Mouse (Mus musculus): ENCODE data around the gene Nxph3.
"Not testable (repeated sequence)": the region's sequence is repeated elsewhere in the genome, so short reads cannot be mapped to it uniquely, and the experiment has no call there.

Nxph3 gene

GRCm38 (mm10) chr11:95517162-95517561 lies 2.8 kb upstream of the Nxph3 start:
- DNase-seq (ENCODE audit: low read depth) = no peak

DNA sequence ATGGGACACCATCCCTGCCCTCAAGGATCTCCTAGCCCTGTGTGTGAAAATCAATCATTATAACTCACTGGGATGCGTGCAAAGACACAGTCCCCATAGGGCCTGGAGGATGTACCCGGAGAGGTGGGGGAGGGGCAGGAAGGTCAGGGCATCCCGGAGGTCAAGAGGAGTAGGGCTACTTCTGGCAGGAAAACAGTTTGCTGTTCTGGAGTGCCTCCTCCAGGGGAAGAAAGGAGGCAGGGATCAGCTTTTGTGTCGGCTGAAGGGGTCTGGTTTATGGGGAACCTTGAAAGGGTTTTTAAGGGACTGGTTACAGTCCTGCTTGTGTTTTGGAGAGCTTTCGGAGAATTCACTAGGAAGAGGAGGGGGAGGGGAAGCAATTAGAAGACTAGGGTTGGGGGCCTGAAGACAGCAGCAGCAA lies 2.1 kb upstream of the Nxph3 start:
- no peak for DNase-seq (ENCODE audit: low read depth)

GRCm38 (mm10) chr11:95515376-95516323 lies 1.3 kb upstream of the Nxph3 start:
- no peak for DNase-seq (ENCODE audit: low read depth)

DNA sequence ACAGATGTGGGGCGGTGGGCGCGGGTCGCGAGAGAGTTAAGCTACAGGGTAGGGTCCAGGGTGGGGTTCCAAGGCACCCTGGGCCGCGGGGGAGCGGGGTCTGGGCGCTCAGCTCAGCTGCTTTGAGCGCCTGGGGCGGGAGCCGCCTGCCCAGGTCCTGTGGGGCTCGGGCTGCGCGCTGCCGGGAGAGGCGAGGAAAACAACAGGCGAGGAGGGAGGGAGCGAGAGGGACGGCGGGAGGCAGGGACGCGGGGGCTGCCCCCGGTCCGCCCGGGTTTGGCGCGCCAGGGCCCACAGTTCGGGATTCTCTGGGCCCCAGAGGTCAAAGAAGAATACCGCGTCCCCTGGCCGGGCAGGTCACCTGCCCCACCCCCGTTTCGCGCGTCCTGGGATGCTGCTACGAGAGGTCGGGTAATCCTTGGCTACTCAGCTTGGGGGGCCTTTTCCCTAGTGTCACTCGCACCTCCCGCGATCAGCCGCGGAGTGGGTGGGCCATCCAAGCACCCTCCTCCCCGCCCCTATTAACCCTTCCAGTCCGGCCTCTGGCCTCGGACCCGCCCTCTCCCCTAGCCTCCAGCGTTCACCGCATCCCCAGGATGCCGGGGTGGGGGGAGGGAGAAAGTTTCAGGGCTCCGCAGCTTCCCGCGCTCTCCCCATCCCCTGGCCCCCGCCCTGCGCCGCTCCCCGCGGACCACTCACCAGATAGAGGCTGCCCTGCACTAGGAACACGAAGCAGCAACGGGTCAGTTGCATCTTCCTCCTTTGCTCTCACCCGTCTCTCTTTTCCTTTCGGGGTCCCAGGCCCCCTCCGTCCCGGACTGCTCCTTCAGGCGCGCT lies 691 bp downstream of the Nxph3 start:
- DNase-seq (ENCODE audit: low read depth) = no peak

DNA sequence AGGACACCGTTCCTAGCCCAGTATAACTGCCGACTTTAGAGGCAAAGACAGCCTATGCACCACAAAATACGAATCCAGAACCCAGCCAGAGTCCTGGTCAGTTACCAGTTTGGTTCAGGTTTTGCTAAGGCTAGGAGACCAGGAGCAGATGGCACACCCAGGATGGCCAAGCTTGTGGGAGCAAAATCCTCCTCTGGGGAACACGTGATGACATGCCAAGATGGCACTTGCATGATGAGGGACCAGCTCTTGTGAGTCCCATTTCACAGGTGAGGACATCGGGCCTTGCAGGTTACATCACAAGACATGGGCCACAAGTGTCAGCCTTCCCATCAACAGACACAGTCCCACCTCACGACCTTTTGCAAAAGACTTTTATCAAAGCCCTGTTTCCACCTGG lies 2.0 kb downstream of the Nxph3 start:
- DNase-seq (ENCODE audit: low read depth) = no peak

- no peak for DNase-seq (ENCODE audit: low read depth)
Measured at GRCm38 (mm10) chr11:95511919-95512318, 2.5 kb downstream of the Nxph3 start.

DNA sequence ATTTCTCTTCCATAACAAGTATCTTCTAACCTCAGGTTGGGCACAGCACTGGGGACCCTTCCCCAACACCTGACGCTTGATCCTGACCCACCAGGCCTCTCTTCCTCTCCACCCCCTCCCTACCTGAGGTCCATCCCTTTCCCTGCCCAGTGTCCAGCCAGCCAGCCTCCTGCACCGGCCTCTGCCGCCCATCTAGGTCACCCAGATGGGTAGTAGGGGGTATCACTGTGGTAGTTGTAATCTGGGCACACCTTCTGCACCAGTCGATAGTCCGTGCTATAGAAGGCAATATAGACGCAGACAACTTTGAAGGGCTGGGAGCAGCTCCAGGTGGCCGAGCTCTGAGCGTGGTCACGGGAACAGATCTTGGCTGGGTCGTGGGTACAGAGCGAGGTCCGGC lies 3.7 kb downstream of the Nxph3 start:
- no peak for DNase-seq (ENCODE audit: low read depth)

GRCm38 (mm10) chr11:95509126-95509717 lies 5.1 kb downstream of the Nxph3 start:
- DNase-seq (ENCODE audit: low read depth) = peak; percentile 31

DNA sequence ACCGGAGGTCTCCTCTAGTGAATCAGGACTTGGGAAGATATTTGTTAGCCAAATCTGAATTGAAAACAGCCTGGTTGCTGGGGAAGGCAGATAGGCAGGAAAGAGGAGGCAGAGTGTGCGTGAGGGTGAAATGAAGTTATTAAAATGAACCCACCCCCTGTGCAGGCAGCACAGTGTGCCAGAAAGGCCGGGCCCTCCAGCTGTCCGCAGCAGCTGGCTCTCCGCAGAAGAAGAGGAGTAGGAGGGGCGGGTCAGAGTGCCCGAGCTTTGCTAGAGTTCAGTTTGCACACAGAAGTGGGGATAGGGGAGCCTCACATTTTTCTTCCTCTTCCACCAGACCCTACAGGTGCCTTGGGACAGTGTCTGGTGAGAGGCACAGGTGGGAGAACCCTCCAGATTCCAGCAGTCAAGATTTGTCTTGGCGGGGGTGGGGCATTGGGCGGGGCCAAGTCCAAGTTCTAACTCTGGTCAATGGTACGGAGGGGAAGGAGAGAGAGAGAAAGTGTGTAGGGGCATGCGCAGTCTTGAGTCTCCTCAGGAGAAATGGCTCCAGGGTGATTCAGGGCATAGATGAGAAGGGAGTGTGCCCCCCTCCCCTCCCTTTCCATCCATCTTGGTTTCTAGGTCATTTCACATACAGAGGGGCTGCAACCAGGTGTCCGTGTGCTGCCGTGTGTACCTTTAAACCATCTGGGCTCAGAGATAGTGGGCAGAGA lies 6.0 kb downstream of the Nxph3 start:
- no peak for DNase-seq (ENCODE audit: low read depth)

DNA sequence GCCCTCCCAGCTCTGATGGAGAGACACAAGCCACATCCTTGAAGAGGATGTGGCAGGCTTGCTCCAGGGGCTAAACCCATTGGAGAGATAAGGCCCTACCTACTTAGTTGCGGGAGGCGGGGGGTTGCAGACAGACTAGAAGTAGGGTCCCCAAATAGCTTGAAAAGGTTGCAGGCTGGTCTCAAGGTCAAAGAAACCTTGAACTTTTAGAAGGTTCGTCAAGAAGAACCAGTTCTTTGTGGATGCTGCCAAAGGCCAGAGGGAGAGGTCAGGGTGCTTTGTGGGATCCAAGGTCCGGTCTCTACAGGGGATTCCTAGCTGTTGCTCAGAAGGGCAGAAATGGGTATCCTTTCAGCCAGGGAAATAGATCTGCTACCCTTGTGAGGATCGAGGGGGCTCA lies 6.6 kb downstream of the Nxph3 start:
- no peak for DNase-seq (ENCODE audit: low read depth)

GRCm38 (mm10) chr11:95507041-95507716 lies 7.2 kb downstream of the Nxph3 start:
- DNase-seq (ENCODE audit: low read depth) = no peak

- no peak for DNase-seq (ENCODE audit: low read depth)
Measured at GRCm38 (mm10) chr11:95504271-95504731, 10.1 kb downstream of the Nxph3 start.

GRCm38 (mm10) chr11:95503581-95504180 lies 10.7 kb downstream of the Nxph3 start:
- DNase-seq (ENCODE audit: low read depth) = no peak

DNA sequence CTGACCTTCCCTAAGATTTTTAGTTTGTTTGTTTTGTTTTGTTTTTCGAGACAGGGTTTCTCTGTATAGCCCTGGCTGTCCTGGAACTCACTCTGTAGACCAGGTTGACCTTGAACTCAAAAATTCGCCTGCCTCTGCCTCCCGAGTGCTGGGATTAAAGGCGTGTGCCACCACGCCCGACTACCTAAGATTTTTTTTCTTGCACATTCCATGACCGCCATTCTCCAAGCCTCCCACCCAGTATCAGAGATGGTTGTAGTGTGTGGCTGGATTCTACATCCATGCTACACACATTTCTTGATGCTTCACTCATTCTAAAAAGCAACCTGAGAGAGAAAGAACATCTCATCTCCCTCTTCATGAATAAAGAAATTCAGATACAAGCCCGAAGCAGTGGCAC lies 12.5 kb downstream of the Nxph3 start:
- not testable (repeated sequence) for DNase-seq (ENCODE audit: low read depth)

GRCm38 (mm10) chr11:95500836-95501235 lies 13.5 kb downstream of the Nxph3 start:
- no peak for DNase-seq (ENCODE audit: low read depth)

DNA sequence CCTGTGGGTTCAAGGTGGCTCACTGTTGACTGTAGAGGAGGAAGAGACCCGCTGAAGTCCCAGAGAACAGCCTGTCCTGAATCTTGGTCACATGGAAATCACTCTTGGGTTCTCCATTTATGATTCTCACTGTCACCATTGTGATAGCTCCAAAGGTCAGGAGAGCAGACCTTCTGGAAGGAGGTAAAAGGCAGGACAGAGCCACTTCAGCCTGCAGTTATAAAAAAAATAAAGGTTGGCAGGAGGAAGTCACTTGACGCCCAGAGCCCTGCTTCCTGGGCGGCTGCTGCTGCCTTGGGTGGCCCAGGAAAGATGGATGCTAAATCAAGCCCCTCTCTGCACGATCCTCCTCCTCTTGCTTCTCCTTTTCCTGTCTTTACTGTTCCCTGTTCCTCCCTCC lies 14.0 kb downstream of the Nxph3 start:
- no peak for DNase-seq (ENCODE audit: low read depth)

DNA sequence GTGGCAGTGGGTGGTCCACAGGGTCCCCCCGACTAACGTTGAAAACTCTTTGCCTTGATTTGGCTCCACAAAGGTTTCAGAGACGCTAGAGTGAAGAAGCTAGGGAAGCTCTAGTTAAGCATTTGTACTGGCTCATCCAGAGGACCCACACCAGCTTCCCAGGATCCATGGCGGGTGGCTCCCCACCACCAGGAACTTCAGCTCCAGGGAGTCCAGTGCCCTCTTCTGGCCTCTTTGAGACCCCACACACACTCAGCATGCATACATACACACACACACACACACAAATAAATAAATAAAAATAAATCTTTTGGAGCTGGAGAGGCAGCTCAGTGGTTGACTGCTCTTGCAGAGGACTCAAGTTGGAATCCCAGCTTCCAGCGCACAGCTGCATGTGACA lies 16.4 kb downstream of the Nxph3 start:
- DNase-seq (ENCODE audit: low read depth) = no peak

DNA sequence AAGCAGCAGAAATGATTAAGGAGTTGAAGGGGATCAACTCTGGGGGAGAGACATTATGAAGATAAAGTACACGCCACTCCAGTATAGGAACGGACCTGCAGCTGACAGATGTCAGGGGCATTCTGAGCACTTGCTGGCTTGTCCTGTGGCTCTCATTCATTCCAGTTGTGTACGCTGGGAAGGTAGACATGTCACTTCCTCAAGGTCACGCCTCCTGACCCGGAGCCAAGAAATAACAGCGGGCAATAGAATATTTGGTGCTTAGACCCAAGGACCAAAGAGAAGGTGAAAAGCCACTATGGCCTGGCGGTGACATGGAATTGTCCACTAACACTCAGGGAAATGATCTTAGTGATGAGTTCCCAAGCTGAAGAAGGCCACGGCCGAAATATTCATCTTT lies 18.5 kb downstream of the Nxph3 start:
- DNase-seq (ENCODE audit: low read depth) = no peak

DNA sequence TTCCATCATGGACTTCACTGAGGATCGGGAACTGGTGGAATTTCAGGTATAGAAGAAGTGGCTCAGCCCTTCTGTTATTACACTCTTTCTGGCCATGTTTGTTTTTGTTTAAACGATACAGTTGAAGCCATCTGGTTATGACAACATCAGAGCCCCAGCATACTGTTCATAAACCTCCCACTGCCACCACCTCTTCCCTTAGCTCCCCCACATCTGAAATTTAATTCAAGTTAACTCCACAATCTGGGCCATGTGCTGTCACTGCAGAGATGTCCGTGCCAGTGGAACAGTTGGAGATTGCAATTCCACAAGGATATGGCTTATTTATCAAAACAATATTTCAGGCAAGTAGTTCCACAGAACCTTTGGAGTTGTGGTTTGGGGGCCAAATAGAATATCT lies 20.0 kb downstream of the Nxph3 start:
- no peak for DNase-seq (ENCODE audit: low read depth)

GRCm38 (mm10) chr11:95493950-95494349 lies 20.4 kb downstream of the Nxph3 start:
- DNase-seq (ENCODE audit: low read depth) = no peak

DNA sequence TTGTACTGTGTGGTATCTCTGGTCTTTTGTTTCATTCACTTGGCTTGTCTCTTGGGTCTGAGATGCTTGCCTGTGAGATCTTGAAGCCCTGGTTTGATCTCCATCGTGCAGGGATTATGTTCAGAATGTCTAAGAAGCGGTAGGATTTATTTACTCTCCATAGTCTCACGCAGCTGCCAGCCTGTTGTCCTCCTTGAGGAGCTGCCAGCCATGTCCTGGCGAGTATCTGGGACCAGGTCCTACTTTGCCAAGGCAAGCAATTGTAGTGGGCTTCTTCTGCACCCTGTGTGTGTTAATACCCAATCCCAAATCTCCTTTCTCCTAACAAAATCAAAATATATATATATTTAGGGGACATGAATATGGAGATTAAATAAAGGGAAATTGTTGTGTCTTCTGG lies 21.4 kb downstream of the Nxph3 start:
- no peak for DNase-seq (ENCODE audit: low read depth)

All from induced T-regulatory cell, adult 2 months (primary cell).